ENCODE assay signal across 7 mouse cellular contexts in the genomic region with DNA sequence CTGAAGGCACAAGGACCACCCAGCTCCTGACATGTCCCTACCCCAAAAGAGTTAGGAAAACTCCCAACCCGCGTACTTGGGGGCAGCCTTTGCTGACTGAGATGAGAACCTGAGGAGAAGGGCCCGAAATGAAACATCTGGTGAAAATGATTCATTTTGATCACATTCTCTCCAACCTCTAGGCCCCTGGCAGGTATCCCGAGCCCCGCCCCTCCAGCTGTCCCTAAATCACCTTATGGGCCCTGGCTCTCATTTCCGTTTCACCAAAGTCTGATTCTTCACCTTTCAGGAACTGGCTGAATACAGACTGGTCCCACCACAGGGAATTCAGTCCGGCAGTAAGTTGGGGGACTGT. TPM values are rescaled to one million over a fixed set of nuclear protein-coding genes. Genes with fewer than 3 reads are reported as not detected.
DNase-seq lines count a peak whose midpoint lies in the region; ATAC-seq and TF ChIP-seq lines count a peak whose summit lies in the region.

No protein-coding gene starts in this region.

- H3K79me2 ChIP-seq in myocyte (ENCODE audit: control insufficient read depth, insufficient read depth) = no peaks in the 10 kb centered on the region

- no peak overlapping the region for H3K27ac ChIP-seq in left cerebral cortex, adult 2 months
- no peak overlapping the region for H3K27ac ChIP-seq in embryonic facial prominence, embryonic 15.5 days (replicated peaks)
- no peak overlapping the region; the same call in 1 of the 2 replicates for H3K27ac ChIP-seq in hindbrain, embryonic 16.5 days (ENCODE audit: low read depth, low read length)

- 24% methylated on average over 7 of the region's 7 CpGs for WGBS in embryonic facial prominence, embryonic 15.5 days
- WGBS in hindbrain, embryonic 16.5 days = 18% methylated on average over 7 of the region's 7 CpGs

- peak overlapping the region; percentile 57 for H3K4me2 ChIP-seq in embryonic facial prominence, embryonic 15.5 days (replicated peaks)
- H3K4me2 ChIP-seq in hindbrain, embryonic 16.5 days (ENCODE audit: low read length) = peak overlapping the region; percentile 58
- H3K4me2 ChIP-seq in myocyte (ENCODE audit: low read depth) = peak overlapping the region; percentile 21

- H3K27me3 ChIP-seq in embryonic facial prominence, embryonic 15.5 days = no peaks in the 10 kb centered on the region
- no peaks in the 10 kb centered on the region for H3K27me3 ChIP-seq in hindbrain, embryonic 16.5 days (replicated peaks; ENCODE audit: control insufficient read depth, insufficient read depth, low read length)
- no peaks in the 10 kb centered on the region for H3K27me3 ChIP-seq in myocyte (ENCODE audit: control insufficient read depth, insufficient read depth, insufficient read length)

- no peaks in the 10 kb centered on the region for H3K9me3 ChIP-seq in embryonic facial prominence, embryonic 15.5 days (replicated peaks)
- H3K9me3 ChIP-seq in hindbrain, embryonic 16.5 days (ENCODE audit: control insufficient read depth, low read length) = no peaks in the 10 kb centered on the region

- no peak for TF ChIP-seq CTCF in left cerebral cortex, adult 2 months (IDR thresholded peaks at IDR 0.05)

- H3ac ChIP-seq in myocyte (ENCODE audit: control insufficient read depth, insufficient read length) = no peak overlapping the region

- no peaks in the 10 kb centered on the region for H3K36me3 ChIP-seq in embryonic facial prominence, embryonic 15.5 days
- H3K36me3 ChIP-seq in hindbrain, embryonic 16.5 days (ENCODE audit: control insufficient read depth, insufficient read depth, low read length) = no peaks in the 10 kb centered on the region
- no peaks in the 10 kb centered on the region for H3K36me3 ChIP-seq in myocyte (ENCODE audit: control insufficient read depth, insufficient read depth)

- DNase-seq in left cerebral cortex, adult 2 months (ENCODE audit: extremely low spot score in 1 of 2, low spot score in 2 of 2) = no peak
- DNase-seq in left cerebral cortex, postnatal 14 days (ENCODE audit: low spot score in 2 of 2) = no peak
- no peak for DNase-seq in MN1 (ENCODE audit: low spot score)
- DNase-seq in adrenal gland, postnatal 25 days = no peak

- H3K9ac ChIP-seq in embryonic facial prominence, embryonic 15.5 days = no peak overlapping the region
- H3K9ac ChIP-seq in hindbrain, embryonic 16.5 days (ENCODE audit: low read depth, low read length) = no peak overlapping the region

- peaks cover 10% of the 10 kb centered on the region for H3K4me1 ChIP-seq in embryonic facial prominence, embryonic 15.5 days
- H3K4me1 ChIP-seq in hindbrain, embryonic 16.5 days (ENCODE audit: control insufficient read depth, insufficient read depth, low read depth, low read length) = peaks cover 9% of the 10 kb centered on the region

- H3K4me3 ChIP-seq in left cerebral cortex, adult 2 months = peak overlapping the region; percentile 51
- H3K4me3 ChIP-seq in embryonic facial prominence, embryonic 15.5 days (replicated peaks) = peak overlapping the region; percentile 37
- peak overlapping the region; percentile 32 for H3K4me3 ChIP-seq in hindbrain, embryonic 16.5 days (ENCODE audit: low read length)
- H3K4me3 ChIP-seq in myocyte = no peak overlapping the region

- no peak for TF ChIP-seq POLR2A in myocyte (IDR thresholded peaks at IDR 0.05; ENCODE audit: insufficient read length, low read depth)

- intact Hi-C loops in left cerebral cortex, adult 2 months (cut with DNase I) = loop anchor here (10.0 kb wide), 2 partner anchors 279 to 469 kb away; a partner anchor contains a TSS
- intact Hi-C loops in left cerebral cortex, postnatal 14 days (cut with DNase I) = loop anchor here (10.0 kb wide), 1 partner anchor 249 kb away; no protein-coding TSS in a partner anchor

- ATAC-seq in embryonic facial prominence, embryonic 15.5 days (ENCODE audit: insufficient number of reproducible peaks, low FRiP score, low TSS enrichment, low read depth) = 0 out of 2 replicates have a peak, but pooled peaks have one; percentile 4
- no peak; the same call in 1 of the 2 replicates for ATAC-seq in hindbrain, embryonic 16.5 days

TF ChIP-seq in myocyte, 11 proteins besides CTCF, POLR2A, EP300 and RAD21:
- TF ChIP-seq MAX (IDR thresholded peaks at IDR 0.05; ENCODE audit: low read depth) (no peak), USF1 (IDR thresholded peaks at IDR 0.05; ENCODE audit: low read depth) (no peak), POLR2AphosphoS2 (IDR thresholded peaks at IDR 0.05; ENCODE audit: insufficient read length, low read depth) (no peak), SRF (IDR thresholded peaks at IDR 0.05; ENCODE audit: control insufficient read depth, insufficient read length, low read depth) (no peak), E2F4 (IDR thresholded peaks at IDR 0.05; ENCODE audit: insufficient read depth) (no peak), TCF12 (IDR thresholded peaks at IDR 0.05; ENCODE audit: insufficient read depth, poor library complexity, severe bottlenecking) (no peak), CEBPB (IDR thresholded peaks at IDR 0.05; ENCODE audit: insufficient read depth, poor library complexity, severe bottlenecking) (no peak), MYOG (IDR thresholded peaks at IDR 0.05; ENCODE audit: control insufficient read depth in 1 of 3, insufficient read depth in 1 of 3, insufficient read length in 2 of 3, low read depth in 2 of 3) (no peak), TCF3 (IDR thresholded peaks at IDR 0.05; ENCODE audit: insufficient read length, low read depth) (no peak), MYOD1 (IDR thresholded peaks at IDR 0.05; ENCODE audit: control insufficient read depth in 1 of 3, insufficient read length in 2 of 3, low read depth in 2 of 3) (no peak), REST (IDR thresholded peaks at IDR 0.05; ENCODE audit: insufficient read depth, insufficient read length) (no peak)
TF ChIP-seq in myocyte: peak in this region for 0.

RNA-seq across cellular contexts. Expression of a gene that starts 25.8 kb away (rescaled TPM):
- total RNA-seq in left cerebral cortex, adult 2 months (2021) = under 1 TPM; 0.38 to 0.47 TPM
- total RNA-seq in left cerebral cortex, postnatal 14 days (2021) = under 1 TPM; 0.13 to 0.23 TPM
- polyA plus RNA-seq in embryonic facial prominence, embryonic 15.5 days (2015; fragmentation: Nextera tagmentation; extraction: Ambion mirVana) = 0.53 and 0.95 TPM in 2 replicates
- polyA plus RNA-seq in hindbrain, embryonic 16.5 days (2015; fragmentation: Nextera tagmentation; extraction: Ambion mirVana) = 0.09 TPM in 1 of 2 replicates, not detected in the other
- polyA plus RNA-seq in myocyte (2012; fragmentation: generic; extraction: Trizol) = 0.02 TPM
- total RNA-seq in adrenal gland, postnatal 25 days (2021) = 0.24 TPM in 1 of 2 replicates, not detected in the other

RNA-seq across cellular contexts. Expression of a gene that starts 31.0 kb away (rescaled TPM):
- 10 to 100 TPM; 51.2 to 52.2 TPM for total RNA-seq in left cerebral cortex, adult 2 months (2021)
- 10 to 100 TPM; 54.1 to 60.1 TPM for total RNA-seq in left cerebral cortex, postnatal 14 days (2021)
- polyA plus RNA-seq in embryonic facial prominence, embryonic 15.5 days (2015; fragmentation: Nextera tagmentation; extraction: Ambion mirVana) = 63.6 and 64.3 TPM in 2 replicates
- polyA plus RNA-seq in hindbrain, embryonic 16.5 days (2015; fragmentation: Nextera tagmentation; extraction: Ambion mirVana) = 76.5 and 82.2 TPM in 2 replicates
- 13.2 TPM for polyA plus RNA-seq in myocyte (2012; fragmentation: generic; extraction: Trizol)
- 47.8 and 49.2 TPM in 2 replicates for total RNA-seq in adrenal gland, postnatal 25 days (2021)
